Mouse (Mus musculus) liver, adult (tissue): Measurements from ENCODE around the gene Vtn.

Experiments used
- GATA4 ChIP-seq: IDR thresholded peaks from 2 replicates; pipeline ENCODE4 v1.6.1; 2014; ENCODE audit warnings: mild to moderate bottlenecking, low read length; ENCODE audit not compliant: insufficient replicate concordance

Vtn gene

DNA sequence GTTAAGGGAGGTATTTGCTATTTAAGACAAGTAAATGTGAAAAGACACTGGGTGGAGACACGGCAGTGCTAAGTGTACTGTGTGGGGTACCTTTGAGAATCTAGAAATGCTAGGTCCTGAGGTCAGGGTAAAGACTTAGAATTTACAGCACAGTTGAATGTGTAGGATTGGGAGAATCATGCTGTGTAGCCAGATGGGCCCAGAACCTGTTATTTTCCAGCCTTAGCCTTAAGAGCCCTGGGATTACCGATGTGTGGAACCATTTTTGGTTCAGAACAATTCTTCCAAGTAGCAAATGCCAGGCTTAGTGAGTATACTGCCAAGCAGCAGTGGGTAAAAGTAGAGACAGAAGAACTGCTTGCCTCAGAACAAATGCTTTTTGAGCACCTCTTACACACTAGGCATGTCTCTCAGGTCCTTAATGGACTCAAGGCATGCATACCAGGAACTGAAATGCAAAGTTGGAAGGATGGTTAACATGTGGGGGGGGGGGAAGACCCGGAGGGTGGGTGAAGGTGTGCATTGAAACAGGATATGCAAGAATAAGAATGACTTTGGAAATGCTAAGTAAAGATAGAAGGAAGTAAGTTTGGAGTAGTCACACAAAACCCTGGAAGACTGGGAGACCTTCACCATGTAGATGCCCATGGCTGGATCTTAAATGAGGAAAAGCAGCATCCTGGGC is 14.4 kb downstream of the Vtn start:
- TF ChIP-seq GATA4: no peak

DNA sequence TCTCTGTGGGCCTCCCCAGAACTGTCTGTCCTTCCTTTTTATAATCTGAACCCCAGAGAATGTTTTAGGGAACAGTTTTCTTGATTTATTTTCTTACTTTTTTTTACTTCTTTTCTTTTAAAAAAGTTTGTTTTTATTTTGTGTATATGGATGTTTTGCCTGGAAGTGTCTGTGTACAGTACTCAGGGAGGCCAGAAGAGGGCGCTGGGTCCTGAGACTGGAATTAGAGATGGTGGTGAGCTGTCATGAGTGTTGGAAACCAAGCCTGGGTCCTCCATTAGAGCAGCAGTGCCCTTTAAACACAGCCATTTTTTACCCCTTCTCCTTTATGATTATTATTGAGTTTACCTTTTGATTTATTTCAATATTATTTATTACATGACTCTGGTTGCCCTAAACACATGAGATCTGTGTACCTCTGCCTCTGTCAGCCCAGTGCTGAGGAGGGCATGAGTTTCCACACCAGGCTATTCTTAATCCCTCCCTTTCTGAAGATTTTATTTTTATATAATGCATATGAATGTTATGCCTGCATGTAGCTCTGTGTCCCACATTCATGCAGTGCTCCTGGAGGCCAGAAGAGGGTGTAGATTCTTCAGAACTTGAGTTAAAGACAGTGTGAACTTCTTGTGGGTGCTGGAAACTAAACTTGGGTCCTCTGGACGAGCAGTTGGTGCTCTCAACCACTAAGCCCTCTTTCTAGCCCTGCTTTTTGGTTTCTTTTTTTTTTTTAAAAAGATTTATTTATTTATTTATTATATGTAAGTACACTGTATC is 16.8 kb downstream of the Vtn start:
- TF ChIP-seq GATA4: no peak

DNA sequence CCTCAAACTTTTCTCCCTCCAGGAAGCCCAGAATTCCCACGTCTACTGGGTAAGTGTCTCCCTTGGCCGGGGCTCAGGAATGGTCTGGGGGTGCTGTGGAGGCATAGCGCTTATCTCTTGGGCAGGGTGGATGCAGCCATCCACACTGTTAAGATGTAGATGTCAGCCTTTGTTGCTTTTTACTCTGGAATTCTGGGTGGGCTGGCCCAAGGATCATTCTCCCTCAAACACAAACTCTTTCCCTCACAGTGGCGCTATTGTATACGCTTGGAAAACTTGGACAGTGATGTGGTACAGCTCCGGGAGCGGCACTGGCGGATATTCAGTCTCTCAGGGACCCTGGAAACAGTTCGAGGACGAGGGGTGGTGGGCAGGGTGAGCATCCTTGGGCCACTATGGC is 20.0 kb downstream of the Vtn start:
- no peak for TF ChIP-seq GATA4

DNA sequence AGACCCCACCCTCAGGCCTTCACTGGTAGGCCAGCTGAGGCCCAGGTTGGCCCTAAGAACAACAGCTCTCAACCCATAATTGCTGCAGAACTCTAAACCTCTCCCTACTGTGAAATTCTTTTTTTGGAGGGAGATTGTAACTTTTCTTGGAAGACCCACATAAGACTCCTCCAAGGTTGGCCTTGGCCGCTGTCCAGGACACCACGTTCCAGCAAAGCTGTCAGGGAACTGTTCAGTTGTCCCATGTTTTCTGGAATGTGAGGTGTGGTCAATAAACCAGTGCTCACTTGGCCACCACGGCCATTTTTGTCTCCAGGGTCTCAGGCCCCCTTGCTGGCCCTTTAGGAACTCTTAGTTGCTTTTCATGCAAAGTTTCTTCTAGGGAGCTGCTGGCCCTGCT is 23.0 kb downstream of the Vtn start:
- TF ChIP-seq GATA4: no peak

DNA sequence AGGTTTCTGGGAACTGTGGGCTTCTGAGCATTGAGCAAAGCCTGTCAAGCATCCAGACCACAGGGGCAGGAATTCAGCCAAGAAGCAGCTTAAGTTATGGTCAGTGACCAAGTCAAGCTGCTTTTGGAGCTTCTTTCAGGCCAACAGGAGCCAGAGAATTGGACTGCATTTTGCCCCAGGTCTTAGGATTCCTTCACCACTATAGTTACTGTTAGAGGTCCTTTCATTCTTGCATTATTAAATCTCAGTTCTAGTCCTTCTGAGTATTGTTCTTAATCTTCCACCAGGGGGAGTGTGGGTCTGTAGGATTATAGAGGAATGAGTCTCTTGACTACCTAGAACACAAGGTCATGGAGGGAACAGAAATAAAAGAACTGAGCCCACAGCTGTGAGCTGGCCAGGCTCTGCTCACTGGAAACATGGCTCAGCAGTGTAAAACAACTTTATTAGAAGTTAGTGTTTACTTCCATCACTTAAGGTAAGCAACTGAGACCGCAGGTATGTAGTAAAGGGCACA is 23.6 kb downstream of the Vtn start:
- no peak for TF ChIP-seq GATA4

DNA sequence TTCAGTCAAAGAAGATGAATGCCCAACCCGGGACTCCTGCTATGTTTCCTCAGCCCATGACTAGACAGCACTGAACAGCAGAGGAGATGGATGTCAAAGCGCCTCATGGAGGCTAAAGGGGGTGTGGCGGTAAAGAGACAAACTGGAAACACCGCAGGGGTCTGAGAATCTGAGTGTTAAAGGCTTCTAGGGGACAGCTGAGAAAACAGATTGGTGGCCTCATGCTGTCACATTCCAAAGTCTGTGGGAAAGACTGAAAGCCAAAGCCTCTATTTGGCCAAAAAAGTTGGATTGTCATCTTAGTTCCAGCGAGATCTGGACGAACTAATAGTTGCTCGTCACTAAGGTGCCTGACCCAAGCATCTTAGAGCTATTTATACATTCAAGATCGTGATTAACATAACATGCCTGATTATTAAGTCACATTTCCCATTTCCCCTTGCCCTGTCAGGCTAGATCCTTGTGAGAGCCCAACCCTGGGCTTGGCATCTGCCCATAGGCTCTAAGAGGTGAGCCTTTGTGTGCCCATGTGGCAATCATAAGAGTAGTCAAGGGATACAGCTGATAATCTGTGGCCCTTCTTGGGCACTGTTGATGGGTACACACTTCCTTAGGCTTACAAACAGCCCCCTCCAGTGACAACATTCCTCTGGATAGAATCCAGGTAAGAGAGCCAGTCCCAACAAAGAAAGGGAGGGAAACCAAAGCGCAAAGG is 24.5 kb downstream of the Vtn start:
- no peak for TF ChIP-seq GATA4

- TF ChIP-seq GATA4: no peak
These were observed 25.9 kb downstream of the Vtn start for GRCm38 (mm10) chr11:78524838-78525237.

DNA sequence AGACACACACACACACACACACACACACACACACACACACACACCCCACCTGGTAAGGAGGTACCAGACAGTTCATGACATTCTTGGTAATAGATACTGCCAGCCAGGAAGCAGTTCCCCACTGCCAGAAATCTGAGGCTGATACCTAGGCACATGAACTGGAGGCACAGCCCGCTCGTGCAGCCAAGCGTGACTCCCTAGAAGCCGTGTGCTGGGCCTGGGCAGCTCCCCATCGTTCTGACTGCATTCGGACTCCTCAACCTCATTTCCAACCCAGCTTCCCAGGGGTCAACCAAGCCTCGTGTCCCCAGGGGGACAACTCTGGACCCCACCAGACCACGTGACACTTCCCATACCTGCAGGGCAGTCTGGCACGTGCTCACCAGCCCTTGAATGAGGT is 29.8 kb downstream of the Vtn start:
- no peak for TF ChIP-seq GATA4

DNA sequence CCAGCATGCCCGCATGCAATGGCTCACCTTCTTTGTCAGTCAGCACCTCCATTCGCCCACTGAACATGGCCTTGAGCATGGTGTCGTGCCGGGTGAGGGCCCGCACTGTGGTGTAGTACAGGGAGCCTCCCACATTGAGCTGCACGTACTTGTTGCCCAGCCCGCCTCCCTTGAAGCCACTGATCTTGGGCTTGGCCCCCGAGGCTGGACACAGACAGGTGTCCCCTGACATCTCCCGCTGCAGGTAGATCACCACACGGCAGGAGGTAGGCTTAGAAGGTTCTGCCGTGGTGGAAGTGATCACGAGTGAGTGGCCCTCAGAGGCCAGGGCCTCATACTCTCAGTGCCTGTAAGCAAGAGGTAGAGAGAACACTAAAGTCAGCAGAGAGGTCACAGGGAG is 31.1 kb downstream of the Vtn start:
- TF ChIP-seq GATA4: no peak

DNA sequence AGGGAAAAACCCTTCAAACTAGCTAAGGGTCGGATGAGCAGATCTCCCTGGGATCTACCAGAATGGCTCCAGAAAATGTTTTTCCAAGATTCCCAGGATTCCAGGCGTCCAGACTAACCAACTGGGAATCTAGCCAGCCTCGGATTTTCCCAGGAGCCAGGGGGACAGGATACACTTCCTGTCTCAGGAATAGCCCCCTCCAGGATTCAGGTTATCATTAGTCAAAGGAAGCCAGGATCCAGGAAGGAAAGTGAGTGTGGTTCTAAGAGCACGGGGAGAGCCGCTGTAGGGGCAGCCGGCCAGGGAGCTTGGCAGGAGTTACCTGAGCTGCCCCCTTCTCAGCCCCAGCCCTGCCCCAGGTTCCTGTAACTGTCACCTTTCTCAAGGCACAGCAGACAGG is 32.2 kb downstream of the Vtn start:
- TF ChIP-seq GATA4: peak; percentile 81; the same call in 1 of the 2 replicates

DNA sequence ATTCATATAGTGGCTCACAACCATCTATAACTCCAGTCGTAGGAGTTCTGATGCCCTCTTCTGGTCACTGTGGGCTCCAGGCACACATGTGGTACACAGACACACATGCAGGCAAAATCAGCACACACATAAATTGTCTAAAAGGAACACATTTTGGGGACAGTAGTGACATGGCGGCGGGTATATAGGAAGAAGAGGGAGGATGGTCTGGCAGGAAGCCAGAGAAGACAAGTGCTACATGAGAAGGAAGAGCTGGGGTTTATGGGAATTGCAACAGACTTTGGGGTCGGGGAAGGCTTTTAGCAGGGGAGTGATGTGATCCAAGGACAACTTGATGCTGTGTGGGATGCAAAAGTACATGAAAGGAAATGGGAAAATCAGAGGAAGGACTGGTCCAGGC is 35.6 kb downstream of the Vtn start:
- TF ChIP-seq GATA4: no peak

DNA sequence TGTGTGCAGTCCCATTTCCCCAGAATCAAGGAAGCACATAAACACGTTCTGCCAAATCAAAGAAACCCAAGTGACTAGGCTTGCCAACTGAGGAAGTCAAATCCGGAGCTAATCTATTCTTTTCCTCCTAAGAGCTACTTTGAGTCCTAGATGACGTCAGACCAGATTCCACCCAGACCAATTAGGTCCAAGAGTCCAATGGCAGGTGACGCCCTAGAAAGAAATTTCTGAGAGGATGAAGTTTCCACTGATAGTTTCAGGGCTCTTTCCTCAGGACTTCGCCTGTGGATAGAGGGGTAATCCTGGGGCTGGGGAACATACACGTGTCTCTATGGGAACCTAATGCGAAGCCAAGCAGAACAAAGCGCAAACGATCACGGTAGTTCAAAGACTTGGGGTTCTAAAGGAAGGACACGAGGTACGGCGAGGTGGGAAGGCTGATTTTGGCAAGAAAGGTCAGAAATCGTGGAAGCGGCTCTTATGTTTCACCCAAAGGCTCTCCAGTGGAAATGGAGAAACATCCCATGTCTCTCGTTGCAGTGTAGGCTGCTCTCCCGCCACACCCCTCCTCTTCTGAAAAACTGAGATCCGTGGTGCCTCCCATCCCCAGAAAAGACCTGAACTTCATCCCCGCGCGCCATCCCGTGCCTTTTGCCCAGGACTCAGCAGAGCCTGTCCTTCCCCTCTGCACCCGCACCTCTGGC is 36.6 kb downstream of the Vtn start:
- TF ChIP-seq GATA4: peak; percentile 63; the same call in 1 of the 2 replicates

DNA sequence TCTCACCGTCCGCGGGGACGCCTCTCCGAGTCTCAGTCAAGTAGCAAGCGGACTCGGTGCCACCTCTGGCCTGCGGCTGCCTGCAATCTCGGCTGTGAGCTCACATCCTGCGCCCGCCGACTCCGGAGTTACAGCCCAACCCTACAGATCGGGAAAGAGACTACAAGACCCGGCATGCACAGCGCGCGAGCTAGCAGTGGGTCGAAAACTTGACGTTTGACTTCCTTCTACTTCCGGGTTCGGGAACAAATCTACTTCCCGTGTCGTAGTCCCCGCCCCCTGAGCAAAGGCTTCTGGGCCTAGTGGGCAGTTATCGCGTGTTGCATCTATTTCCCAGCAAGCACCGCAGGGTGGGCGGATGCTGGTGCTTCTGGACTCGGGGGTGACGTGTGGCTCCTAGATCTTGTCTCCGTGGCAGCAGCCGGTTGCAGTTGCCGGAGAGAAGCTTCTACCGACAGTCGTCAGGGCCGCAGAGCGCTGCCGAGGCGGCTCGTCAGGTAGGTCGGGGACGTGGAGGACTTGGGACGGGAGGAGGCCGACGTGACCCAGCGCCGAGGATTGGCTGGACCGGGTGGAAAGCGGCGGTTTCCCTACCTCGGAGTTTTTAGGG is 37.3 kb downstream of the Vtn start, which contains the start of the genes Tnfaip1 and Ift20:
Gene Tnfaip1, minus strand, starts transcription at position 253 of the 610 bp plus-strand sequence.
Gene Ift20, plus strand, starts transcription at position 282 of the 610 bp plus-strand sequence.
- TF ChIP-seq GATA4: peak; percentile 99

DNA sequence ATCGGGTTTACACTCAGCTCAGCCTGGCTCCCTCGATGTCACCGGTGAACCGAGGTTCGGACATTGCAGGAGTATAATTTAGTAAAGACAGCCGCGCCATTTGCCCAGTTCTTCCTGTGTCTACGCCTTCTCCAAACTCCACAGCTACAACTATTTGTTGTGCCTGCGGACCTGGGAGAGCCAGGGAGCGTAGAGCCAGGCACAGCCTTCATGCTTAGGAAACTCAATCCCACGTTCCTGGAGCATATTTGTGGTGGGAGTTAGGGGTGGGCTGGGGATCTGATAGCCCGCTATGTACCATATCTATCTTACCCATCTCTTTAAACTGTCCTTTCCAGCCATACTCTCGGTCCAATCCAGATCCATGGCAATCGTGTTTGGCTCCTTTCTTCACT is 37.8 kb downstream of the Vtn start:
- no peak for TF ChIP-seq GATA4

DNA sequence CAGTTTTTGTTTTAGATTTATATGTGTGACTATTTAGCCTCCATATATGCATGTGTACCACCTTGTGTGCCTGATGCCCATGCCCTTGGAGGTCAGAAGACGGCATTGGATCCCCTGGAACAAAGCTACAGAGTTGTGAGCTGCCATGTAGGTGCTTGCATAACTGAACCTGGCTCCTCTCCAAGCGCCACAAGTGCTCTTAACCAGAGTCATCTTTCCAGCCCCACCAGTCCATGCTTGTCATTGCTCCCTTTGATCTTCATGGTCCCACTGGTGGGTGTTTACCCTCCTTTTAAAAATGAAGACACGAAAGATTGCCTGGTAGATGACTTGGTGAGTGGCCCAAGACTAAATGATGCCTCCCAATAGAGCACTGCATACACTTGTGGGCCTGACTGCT is 41.5 kb downstream of the Vtn start:
- TF ChIP-seq GATA4: no peak

GRCm38 (mm10) chr11:78544449-78545111 is 45.7 kb downstream of the Vtn start:
- TF ChIP-seq GATA4: no peak
